Mouse (Mus musculus) left cerebral cortex, adult 8-10 months (tissue): ENCODE data around the gene Nav1. TPM values are rescaled to one million over a fixed set of nuclear protein-coding genes. Genes with fewer than 3 reads are reported as not detected.

Experiments used
- DNase-seq, 2 experiments: peaks; one replicate each; pipeline ENCODE4 v3.0.0; 2022; ENCODE audit warnings: low spot score in 2 of 2
- total RNA-seq, 4 experiments: library from RNA; stranded (reverse); gene quantifications; 2 replicates each; pipeline ENCODE4 v1.2.4; 2022

Gene Nav1
- total RNA-seq, 4 experiments from 2014 or later, result 44.9 to 49.3 (median 46.5) TPM

DNA sequence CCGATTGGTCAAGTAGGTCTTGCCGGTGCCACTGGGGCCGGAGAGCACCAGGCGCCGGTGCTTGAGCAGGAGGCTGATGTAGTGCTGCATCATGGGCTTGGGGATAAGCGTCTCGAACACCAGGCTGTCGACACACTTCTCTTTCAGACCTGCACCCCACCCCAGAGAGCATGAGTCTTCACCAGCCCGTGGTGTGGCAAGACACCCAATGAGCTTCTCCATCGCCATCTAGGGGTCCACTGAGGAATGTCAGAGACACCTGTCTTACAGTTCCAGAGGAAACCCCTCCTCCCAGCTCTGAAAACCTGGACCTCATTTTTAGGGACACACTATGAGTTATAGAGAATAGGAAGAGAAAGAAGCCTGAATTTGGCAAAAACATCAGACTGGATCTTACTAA is 154.8 kb downstream of the Nav1 start:
- no peak for DNase-seq

DNA sequence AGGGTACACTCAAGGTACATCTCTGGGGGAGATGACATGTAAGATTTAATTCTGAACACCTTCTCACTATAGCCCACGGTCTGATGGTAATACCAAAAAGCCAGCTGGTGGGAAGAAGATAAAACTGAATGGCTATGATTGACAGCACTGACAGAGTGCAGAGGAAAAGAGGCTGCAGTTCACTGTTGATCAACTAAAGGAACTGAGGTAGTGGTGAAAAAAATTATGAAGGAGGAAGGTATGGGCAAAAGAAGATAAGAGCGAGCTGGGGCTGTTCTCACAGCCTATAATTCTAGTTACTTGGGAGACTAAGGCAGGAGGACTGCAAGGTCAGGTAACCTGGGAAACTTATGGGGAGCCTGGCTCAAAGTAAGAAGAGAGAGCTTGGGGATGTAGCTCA is 155.7 kb downstream of the Nav1 start:
- DNase-seq, result no peak

DNA sequence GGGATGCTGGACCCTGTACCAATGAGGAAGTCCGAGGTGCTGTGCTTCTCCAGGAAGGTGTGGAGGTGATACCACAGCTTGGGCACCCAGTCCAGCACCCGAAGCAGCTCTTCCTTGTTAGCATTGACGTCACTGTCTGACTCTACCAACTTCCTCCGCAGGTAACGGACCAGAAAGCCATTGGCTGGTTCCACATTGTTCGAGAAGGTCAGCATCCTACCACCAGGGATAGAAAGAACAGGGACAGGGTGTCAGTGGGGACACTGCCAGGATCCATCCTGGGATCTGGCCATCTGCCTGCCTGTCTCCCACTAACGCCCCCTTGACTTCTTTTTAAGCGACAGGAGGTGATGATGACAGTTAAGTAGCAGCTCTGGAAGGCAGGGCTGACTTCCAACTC is 157.2 kb downstream of the Nav1 start:
- no peak for DNase-seq

DNA sequence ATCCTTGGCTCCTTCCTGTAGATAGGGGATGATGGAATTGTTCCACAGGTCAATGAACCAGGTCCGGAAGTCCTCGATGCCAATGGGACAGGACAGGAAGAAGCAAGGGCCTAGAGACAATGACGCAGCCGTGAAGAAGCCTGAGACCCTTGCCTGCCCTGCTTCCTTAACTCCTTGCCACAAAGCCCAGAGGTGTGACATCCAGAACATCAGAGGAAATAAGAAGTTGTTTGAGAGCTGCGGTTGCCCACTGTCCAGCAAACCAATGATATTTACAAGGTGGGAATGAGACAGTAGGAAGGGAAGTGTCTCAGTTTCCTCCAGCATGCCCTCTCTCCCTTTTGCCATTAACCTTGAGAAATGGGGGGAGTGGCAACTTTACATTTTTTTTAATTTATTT is 158.2 kb downstream of the Nav1 start:
- DNase-seq, result no peak

DNA sequence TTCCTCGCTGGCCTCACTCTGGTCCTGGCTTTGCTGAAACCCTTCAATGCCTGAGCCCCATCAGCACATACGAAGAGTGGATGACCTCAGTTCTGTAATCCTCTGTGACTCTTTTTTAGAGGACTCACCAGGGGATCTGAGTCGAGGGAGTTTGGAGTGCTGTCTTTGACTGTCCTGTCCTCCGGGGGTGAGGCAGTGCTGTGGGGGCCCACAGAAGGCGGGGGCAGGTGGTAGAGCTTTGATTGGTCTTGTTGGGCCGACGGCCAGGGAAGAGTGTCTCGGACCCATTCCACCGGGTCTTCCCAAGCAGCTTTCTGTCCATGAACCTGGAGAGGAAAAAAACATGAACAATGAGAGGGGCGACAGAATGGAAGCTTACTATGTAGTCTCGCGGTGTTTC is 163.6 kb downstream of the Nav1 start:
- no peak for DNase-seq

DNA sequence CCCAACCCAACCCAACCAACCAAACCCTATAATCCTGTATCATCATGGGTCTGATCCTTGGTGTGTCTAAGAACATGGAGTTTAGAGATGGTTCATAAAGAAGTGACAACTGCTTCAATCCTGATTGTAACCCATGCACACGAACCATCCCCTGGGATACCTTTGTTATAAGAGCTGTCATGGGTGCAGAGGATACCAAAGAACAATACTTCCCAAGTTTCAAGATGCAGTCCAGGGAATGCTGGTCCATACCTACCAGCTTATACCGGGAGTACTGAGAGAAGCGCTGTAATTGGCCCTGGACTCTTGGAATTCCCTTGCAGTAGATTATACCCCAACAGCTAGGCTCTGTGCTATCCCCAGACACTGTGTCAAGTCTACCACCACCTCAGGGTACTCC is 165.2 kb downstream of the Nav1 start:
- no peak for DNase-seq

DNA sequence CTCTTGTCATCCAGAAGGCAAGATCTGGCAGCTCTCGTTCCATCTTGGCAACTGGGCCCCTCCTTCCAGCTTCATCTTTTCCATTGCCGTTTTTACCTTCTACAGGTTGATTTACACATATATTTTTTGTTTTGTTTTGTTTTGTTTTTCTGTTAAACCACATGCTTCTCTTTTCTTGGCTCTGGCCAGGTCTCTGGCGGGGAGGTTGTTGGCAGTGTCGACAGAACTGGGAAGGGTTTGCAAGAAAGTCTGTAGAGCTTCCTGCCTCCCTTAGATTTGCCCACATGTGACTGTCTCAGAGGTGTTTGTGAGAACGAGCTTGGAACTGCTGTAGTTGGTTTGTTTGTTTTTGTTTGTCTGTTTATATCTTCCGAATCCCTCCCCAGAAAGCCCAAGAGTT is 166.1 kb downstream of the Nav1 start:
- no peak for DNase-seq

DNA sequence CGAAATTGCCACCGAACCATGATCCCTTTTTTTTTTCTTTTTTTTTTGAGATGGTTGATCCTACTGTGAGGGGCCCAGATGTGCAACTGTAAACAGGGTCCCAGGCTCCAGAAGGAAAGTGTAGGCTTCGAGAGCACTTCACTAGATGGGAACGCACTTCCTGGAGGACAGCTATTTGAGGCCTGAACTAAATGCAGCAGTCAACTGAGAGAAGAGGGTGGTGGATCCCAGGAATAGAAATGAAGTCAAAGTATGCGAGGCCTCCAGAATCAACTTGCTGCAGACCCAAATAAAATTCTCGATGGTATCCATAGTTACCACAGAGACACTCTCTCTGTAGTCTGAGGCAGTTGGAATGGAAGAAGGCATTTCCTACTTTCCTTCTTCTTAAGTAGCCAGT is 168.3 kb downstream of the Nav1 start:
- DNase-seq, result no peak

DNA sequence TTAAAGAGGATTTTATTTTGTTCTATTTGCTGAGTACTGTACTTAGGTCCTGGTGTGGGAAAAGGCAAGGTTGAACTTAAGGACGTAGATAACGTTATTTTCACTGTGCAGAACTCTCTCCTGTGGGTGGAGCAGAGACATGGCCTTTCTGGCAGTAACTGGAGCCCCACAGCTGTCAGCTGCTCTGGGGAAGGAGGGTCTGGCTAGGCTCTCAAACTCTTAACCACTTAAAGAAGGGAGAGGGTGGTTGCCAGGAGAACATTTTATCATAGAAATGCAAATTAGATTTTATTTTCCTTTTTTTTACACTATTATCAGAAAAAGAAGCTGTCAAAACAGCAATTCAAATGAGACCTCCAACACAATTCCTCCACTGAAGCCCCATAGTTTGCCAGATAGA is 171.3 kb downstream of the Nav1 start:
- DNase-seq, result no peak

DNA sequence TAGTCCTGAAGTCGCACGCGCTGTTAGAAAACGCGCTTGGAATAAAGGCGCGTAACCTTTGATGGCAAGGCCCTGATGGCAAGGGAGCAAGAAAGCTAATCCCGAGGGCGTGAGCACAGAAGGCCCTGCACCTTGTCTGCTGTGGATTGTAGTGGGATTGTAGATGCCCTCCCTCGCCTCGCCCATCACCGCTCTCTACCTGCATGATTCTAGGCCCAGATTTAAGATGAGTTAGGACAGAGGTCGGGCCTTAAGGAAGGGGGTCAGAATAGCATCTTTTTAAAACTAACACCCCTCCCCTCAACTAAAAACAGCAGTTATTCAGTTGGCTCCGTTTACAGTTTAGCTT is 176.5 kb downstream of the Nav1 start:
- no peak for DNase-seq

DNA sequence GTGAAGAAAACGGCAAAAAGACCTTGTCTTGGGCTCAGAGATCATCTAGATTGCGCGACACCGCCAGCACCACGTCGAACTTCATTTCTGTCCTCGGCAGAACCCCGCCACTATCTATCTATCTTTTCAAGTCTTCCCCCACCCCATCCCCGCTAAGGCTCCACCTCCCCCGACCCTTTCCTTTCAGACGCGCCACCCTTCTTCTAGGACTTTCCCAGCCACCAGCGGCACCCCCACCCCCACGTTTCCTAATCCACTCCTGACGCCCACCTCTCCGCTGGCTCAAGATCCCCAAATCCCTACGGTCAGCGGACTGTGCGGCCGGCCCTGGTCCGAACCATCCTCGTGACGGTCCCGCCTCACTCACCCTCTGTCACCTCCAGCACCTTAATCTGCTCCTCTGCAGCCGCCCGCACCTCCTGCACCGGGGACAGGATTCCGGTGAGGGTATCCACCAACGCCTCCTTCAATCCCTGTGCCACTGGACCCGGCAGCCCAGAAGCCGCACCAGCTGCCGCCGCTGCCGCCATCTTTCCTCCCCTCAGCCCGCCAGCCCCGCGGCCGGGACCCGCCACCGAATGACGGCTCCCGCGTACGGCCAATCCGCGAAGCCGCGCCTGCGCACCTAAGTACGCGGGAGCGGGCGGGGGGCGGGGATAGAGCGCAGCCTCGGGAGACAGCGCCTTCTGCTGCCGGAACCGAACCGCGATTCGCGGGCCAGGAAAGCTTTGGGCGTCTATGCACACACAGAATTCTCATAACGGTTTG is 177.0 kb downstream of the Nav1 start, which contains the start of gene Ipo9:
Gene Ipo9 (minus strand): TSS at position 599 of the 768 bp plus-strand sequence.
- peak; percentile 82 to 91 for DNase-seq

DNA sequence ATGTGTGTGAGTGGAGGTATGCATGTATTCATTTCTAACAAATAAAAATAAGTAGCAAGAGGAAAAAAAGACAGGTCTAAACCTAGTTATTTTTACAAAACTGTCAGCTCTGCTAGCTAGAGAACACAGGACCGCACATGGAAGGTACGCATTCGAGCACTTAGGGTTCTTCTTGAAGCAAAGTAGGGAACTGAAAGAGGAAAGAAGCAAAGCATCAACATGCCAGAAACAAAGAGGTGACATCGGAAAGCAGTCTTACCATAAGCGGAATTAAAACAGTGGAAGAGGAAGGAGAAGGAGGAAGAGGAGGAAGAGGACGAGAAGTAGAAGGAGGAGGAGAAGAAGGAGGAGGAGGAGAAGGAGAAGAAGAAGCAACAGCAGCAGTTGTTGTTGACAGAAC is 179.7 kb downstream of the Nav1 start:
- no peak for DNase-seq

DNA sequence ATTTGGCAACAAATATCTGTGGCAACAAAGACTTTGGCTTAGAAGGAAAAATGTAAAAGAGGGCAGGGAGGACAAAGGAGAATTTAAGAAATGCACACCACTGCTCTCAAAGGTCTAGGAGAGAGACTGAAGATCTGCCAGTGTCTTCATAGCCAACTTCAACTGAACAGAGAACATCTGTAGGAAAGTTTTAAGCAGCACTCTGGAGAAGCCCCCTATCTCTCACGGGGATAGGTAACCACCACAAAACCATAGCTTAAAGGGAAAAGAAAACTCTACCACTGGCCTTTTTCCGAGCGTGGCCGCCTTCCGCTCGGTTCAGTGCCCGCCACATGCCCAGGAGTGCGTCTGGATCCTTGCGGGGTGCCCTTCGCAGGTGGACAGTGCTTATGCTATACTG is 180.4 kb downstream of the Nav1 start:
- no peak for DNase-seq

DNA sequence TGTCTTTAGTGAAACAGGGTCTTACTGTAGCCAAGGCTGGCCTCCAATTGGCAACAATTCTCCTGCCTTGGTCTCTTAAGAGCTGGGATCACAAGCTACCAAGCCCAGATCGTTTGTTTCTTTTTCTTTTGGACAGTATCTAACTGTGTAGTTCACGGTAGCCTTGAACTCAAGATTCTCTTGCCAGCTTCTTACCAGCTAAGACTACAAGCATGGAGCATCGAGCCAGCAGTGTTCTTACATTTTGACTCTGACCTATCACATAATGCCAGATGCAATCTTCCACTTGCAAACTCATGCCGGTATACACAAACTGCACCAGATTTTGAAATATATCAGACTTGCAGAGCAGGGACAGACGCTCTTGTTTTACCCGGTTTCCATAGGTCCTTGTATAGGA is 184.3 kb downstream of the Nav1 start:
- DNase-seq, result no peak

DNA sequence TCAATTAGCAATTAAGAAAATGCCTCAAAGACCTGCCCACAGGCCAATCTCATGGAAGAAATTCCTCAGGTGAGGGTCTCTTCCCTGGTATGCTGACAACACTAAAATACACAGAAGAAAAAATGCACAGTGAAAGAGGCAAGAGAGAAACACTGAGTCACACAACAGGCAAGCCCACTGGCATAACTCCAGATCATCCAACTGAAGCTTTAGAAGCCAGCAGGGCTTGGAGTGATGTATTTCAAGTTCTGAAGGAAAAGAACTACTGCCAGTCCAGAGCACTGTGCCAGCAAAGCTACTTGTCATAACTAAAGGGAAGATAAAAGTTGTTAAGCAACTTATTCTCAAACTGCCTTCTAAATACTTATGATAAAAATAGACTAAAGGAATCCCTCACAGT is 193.1 kb downstream of the Nav1 start:
- no peak for DNase-seq

DNA sequence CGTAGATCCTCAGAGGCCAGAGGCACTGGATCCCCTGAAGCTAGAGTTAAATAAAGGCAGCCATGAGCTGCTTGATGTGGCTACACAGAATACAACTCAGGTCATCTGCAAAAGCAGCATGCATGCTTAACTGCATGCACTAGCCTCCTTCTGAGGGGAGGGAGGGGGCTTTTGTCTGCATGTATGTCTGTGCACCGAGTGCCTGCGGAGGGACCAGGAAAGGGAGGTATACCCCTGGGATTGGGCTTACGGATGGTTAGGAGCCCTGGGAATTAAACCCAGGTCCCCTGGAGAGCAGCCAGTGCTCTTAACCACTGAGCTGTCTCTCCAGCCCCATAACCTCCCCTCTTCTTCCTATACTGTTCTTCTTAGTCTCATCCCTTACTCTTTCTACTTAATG is 195.0 kb downstream of the Nav1 start:
- no peak for DNase-seq

DNA sequence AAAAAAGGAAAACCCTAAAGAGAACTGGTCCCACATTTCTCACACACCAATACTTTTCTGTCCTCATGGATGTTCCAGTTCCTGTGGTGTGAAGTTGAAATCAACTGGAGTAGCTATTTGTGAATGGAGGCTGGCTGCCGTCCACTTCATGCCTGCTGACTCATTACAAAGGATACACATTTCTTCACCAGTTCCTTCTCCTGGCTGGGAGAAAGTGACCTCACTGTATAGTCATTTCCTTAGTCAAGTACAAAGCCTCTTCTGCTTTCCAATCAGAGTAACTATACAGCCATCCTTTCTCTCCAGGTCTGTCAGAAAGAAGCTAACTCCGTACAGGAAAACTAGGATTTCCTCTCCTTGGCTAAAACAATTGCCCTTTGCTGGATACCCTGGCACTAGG is 196.1 kb downstream of the Nav1 start:
- DNase-seq, result peak in 1 of 2 experiments; percentile 47

DNA sequence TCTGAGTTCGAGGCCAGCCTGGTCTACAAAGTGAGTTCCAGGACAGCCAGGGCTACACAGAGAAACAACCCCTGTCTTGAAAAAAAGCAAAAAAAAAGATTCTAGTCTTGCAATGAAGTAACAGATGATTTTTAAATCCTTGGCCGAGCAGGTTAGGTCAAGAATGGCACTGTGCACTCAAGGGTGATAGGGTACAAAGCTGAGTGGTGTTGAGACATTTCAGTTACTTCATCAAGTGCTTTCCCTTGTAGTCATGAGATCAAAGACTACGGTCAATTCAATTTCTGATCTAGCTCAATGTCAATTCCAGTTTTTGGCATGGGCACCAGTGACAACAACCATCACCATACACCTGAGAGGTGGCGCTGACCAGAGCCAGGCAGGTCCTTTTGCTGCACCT is 198.1 kb downstream of the Nav1 start:
- no peak for DNase-seq

DNA sequence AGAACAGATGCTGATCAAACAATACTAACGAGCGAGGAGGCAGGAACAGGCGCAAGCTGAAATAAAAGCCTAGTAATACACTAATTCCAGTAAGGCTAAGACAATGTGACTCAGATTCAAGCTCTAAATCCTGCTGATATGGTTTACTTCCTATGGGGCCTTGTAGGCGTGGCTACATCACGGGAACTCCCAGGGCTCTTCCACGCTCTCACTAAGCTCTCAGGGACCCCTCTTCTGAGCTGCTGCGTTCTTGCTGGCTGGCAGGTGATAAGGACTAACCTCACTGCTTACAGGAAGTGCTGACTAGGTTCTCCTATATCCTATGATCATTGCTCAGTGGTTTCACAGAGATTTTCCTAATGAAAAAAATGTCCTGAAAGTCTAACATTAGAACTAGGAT is 201.7 kb downstream of the Nav1 start:
- no peak for DNase-seq

DNA sequence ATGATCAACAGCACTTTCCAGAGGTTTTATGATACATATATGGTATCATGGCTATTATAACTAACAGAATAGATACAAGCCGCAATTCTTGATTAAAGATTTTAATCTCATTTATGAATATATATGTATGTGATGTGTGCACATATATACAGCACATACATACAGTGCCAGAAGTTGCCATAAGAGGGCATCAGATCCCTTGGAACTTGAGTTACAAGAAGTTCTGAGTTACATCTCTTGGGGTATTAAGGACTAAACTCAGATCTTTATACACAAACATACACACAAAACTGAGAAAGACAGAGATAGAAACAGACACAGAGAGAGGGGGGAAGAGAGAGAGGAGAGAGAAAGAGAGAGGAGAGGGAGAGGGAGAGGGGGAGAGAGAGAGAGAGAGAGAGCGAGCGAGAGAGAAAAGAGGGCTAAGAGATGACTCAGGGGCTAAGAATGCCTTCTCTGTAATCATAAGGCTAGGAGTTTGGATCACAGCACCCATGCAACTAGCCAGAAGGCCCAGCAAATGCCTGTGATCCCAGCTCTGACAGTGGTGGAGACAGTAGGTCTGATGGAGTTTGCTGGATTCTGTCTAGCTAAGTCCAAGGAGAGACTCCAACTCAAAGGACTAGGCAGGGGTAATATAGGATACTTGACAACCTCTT is 205.5 kb downstream of the Nav1 start:
- DNase-seq, result no peak

DNA sequence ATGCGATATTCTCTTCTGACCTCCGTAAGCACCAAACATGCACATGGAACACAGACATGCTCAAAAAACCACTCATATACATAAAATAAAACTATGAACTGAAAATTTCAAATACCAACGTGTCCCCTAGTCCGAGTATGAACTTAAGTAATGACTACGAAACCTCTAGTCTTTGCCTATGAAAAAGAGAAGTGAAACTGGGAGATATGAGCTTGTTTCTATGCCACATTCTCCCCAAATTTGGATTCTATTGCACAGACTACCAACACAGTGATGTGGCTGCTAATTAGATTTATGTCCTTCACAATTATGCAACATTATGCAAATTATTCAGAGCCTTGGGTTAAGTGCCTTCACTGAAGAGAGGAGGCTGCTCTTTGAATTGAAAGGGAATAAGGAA is 207.6 kb downstream of the Nav1 start:
- no peak for DNase-seq

DNA sequence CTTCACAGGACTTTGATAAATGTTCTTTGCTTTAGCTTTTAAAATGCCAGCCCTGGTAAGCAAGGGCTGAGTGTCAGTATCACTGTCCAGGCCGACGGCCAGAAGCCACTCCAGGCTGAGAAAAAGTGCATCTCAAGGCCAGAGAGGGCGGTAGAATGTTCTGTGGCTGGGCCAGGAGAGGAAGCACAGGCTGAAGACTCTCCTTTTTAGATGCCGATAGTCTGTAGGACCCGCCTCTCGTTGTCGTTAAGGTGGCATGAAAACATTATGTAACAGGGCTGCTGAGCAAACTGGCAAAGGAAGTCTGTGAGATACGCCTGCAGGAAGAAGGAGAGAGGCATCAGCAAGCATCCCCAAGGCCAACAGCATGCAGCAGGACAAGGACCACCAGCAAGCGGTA is 221.9 kb downstream of the Nav1 start:
- DNase-seq, result peak in 1 of 2 experiments; percentile 34
